Mouse (Mus musculus) spleen, postnatal 14 days (tissue): ENCODE data around the gene Tjp1.

Experiments
- DNase-seq, 2 experiments: peaks; one replicate each; pipeline ENCODE4 v3.0.0; 2021 to 2022; ENCODE audit warnings: low spot score in 2 of 2

The Tjp1 gene

DNA sequence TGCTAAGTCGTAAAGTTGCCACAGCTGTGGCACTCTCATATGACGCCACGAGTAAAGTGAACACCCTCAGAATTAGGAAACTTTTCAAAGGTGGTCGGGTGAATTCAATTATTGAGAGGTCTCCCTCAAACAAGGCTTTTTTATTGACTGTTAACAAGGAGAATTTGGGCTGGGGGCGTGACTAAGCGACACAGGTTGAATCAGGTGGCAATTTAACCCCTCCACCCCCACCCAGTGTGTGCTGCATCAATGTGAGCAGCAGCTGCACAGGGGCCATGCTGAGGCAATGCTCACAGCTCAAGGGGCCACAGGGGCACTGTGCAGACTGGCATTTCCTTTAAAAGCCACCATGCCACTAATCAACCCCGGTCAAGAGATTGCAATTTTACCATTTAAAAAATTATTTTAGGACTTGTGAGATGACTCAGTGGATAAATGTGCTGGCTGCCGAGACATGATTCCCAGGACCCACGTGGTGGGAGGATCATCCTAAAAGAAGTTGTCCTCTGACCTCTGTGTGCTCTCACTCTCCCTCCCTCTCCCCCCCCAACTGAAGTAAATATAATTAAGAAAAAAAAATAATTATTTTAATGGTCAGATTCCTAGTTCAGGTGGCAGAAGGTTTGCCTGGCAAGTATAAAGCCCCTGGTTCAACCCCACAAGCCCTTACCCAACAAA is 96.4 kb downstream of the Tjp1 start:
- DNase-seq: no peak

DNA sequence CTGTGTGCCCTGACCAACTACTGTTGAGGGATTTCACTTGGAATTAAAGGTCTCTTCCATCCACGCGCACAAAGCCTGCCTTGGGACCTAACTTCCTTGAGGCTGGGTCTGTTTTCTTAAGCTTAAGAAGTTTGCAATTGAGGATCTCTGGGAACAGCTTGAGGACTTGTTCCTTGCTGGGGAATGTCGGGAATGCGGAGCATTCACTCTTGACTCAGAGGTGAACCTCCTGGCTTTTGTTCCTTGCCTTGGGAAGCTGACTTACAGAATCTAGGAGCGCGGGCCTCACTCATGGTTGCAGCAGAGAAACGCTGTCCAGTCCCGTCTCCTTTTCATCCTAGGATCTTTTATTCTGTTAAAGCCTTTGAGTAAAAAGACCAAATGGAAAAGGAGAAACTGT is 97.2 kb downstream of the Tjp1 start:
- no peak for DNase-seq

DNA sequence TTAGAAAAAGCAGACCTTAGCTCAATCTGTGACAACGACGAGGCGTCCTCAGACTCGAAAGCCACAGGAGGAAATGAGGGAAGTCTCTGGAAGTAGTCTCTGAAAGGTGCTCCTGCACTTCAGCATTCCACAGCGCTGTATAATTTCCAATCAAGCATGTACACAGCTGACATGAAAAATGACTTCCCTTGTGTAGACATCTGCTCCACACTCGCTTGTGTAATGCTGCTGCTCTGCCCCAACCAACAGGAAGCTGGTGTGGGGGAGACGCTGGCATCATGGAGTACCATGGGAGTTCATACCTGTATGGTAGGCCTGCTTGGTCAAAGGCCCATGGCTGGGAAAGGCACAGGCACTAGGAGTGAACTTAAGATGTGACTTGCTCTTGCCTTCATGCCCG is 103.1 kb downstream of the Tjp1 start:
- DNase-seq: no peak

DNA sequence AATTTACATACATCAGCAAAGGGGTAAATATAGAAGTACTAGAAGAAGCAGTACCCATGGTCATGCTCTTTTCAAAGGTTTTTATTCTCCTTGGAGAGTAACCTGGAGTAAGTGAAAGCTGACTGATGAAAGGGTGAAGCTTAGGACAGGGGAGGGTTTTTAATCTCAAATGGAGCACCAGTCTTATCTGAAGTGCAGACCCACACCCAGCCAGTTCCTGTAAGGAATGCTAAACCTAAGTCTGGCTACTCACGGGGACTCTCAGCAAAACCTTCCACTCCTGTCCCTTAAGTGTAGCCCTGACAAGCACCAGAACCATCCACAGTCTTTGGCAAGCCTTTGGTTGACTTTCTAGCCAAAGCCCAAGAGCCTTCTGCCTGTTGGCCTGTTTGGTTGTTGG is 105.1 kb downstream of the Tjp1 start:
- DNase-seq: no peak

DNA sequence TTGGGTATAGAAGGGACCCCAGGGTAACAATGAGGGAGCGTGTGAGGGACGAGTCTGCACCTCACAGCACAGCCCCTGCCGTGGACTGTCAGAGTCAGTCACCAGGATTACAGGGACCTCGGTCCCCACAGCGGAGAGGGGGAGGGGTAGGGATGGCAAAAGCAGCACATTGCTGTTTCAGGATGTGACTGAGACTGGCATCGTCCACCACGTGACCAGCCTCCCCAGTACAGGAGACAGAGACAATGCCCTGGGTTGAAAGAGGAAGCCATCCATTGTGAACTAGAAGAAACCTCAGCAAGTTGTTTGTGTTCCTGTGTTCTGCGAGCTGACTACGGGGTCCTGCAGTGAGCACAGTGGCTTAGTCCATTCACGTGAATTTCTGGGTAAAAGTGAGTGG is 106.1 kb downstream of the Tjp1 start:
- no peak for DNase-seq

DNA sequence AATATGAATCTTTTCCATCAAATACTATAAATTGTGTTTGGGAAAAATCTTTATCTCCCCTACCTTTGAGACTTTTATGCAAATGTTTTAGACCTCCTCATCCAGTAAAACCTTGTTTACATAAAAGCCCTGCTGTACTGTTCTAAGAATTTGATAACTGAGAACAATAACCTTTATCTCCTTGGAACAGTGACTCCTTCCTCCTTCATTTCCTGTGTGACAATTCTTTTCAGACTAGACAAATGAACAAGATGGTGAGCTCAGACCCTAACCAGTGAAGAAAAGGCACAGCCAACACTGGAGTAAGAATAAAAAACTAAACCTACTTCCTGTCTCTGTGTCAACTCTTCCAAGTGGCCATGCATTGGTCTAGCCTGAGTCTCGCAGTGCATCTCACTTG is 107.7 kb downstream of the Tjp1 start:
- no peak for DNase-seq

DNA sequence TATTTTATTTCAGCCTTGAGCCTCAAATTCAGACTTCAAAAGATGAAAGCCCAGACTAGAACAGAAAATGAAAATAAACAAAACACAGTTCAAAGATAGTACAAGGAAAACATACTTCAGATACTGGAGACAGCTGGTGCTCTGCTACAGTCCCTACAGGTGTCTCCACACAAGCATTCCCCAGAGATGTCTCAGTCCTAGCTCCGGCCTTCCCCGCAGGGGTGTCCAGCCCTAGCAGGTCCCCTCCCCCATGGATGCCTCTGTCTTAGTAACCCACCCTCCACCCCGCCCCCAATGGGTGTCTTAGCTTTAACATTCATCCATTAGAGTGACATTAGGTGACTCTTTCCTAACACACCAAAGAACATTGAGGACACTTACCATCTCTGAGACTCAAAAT is 108.6 kb downstream of the Tjp1 start:
- no peak for DNase-seq

DNA sequence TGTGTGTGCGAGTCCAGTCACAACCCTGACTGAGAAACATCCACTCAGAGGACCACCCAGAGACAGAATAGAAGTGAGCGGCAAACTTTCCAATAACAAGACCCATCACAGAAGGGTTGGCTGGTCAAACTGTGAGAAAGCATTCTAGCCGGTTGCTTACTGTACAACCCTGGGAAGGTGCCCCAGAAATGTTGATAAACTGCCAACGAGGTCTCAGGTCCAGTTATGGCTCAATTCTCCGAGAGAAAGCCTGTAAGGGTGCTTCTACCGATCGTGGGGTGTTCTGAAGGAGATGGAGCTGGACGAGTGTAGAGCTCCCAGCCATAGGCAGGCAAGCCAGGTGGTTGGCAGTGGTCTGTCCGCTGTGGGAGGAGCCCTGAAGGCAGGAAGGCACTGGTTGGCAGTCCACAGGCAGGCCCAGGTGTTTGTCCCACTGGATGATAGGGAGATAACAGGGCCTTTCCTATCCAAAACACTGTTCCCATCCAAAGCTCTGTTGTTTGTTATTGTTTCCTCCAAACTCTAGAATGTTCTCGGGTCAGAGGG is 109.1 kb downstream of the Tjp1 start:
- DNase-seq: no peak

DNA sequence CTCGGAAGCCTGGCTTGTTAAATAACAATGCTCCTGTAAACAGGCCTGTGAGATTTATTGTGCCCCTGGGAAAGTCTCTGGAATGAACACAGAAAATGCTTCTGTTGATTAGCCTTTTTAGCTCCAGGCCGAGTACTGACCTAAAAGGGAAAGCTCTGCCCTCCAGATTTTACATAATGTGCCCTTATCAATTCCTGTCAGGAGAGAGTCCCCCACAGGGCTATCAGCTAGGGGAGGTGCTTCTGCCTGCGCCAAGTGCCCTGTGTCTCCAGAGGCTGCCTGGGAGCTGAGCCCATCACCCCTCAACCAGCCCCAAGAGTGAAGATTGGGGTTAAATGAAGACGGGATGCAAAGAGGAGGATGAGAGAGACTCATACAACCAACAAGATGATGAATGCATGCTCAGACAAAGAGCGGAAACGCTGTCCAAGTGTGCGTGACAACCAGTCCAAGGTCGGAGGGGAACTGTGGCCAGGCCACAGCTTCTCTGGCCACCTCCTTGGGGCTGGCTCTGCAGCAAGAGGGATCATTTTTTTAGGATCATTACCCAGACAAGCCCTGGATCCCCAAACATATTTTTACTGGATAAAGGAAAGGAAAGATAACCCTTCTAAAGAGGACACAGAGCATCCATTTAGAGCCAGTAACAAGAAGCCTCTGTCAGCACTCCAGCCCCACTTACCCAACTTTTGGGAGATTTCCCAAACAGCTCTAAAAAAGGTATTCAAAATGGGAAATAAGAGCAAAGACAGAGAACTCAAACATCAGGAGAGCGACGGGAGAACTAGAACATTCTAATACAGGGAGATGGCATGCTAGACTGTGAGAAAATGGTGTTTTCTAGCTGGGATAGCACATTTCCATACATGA is 110.1 kb downstream of the Tjp1 start:
- DNase-seq: no peak

DNA sequence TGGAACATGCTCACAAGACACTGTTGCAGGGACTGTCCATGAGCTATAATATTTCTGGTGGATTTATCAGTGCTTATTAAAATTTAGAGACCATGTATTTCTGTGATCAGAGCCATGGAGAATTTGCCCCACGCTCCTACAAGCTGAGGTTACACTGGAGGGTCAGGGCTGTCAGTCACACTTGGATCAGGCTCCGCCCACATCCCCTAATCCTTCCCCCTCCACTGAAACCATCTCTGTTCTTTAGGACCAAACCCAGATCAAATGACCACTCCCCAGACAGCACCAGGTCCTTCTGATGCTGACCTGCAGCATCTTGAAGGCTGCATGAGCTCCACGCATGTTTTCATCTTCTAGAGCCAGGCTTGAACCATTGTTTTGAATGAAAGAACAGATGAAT is 111.1 kb downstream of the Tjp1 start:
- no peak for DNase-seq

DNA sequence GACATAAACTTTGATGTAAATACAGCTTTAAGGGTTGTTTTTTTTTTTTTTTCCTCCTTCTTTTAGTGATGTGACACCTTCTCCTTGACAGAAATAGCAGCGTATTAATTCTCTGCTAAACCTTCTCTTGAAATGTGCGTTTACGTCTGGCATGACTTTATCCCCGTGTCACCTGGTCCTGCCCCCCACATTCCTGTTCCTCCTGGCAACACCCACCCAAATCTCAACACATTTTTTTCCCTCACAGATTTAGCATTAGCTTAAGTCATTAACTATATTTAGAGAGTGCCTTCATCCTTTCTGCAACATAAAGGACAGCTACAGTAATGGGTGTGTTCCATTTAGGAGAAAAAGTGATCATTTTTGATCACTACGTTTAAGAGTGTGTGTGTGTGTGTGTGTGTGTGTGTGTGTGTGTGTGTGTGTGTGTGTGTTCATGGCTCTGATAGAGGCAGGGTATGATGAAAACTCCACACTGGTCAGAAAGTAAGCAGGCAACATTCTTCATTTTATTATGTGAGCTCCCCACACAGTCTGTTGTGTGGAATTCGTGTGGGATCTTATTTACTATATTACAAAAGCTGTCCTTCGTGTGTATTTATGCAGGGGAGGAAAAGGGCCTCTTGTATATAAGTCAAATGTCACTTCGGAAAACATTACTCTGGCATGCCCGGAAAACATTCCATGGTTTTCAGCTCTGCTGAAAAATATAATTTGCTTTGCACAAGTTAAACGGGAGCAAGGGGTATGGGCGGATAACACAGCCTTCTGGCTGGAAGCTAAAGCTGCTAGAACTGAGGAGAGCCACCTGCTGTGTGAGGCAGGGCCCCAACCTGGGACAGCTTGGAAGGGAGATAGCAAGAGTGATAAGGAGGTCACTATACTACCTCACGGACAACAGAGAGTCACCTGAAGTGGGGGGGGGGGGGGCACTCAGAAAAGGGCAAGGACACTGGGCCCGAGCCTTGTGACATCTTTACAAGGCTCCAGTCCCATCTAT is 113.3 kb downstream of the Tjp1 start:
- no peak for DNase-seq

DNA sequence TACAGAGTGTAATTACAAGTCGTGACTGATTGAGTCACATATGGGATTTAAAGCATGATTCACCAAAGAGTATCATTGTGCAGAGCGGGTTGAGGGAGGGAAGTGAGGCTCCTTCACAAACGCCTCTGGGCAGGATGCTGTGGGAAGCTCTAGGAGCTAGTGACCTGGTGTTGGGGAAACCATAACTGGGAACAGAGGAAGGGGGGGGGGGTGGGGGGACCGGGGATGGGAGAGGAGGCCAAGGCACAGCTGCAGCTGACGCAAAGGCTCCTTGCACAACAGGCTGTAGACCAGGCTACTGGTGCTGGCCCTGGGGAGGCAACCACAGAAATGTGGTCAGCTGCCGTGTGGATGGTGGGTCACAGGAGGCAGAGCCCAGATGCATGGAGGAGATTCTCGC is 116.9 kb downstream of the Tjp1 start:
- no peak for DNase-seq

DNA sequence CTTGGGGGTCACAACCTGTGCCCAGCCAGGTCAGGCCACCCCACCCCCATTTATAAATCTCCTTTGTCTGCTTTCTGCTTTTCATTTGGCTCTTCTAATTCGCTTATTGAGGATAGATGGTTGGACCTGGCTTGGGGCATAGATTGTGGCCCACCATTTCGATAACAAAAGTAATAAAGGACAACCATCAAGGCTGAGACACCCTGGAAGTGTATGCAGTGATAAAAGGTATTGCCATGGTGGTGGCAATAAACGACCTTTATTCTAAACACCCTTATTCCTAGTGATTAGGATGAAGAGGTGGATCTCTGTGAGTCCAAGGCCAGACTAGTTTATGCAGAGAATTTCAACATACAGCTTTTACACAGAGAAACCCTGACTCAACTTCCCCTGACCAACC is 121.2 kb downstream of the Tjp1 start:
- no peak for DNase-seq

DNA sequence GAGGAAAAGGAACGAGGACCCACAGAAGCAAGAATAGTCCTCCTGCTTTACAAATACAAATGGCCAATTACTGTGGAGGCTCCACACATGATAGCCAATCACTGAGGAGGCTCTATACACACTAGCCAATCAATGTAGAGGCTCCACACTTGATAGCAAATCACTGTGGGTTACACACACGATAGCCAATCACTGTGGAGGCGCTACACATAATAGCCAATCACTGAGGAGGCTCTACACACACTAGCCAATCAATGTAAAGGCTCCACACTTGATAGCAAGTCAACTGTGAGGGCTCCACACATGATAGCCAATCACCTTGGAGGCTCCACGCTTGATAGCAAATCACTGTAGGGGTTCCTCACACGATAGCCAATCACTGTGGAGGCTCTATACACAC is 125.1 kb downstream of the Tjp1 start:
- DNase-seq: no peak

DNA sequence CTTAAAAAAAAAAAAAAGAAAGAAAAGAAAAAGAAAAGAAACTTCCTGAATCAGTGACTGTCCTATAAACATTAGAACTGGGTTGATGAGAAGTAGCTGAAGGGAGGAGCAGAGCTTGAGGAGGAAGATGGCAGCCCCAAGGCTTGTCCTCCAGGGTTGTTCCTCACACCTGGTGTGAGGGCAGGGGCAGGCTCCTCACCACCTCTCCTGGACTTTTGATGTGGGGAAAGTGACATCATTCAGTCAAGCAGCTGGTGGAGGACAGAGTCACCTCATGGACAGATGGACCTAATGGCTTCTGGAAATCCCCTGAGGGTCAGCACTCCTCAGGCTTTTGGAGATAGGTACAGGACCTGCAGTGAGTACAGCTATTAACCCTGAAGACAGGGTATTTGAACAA is 126.0 kb downstream of the Tjp1 start:
- DNase-seq: no peak

DNA sequence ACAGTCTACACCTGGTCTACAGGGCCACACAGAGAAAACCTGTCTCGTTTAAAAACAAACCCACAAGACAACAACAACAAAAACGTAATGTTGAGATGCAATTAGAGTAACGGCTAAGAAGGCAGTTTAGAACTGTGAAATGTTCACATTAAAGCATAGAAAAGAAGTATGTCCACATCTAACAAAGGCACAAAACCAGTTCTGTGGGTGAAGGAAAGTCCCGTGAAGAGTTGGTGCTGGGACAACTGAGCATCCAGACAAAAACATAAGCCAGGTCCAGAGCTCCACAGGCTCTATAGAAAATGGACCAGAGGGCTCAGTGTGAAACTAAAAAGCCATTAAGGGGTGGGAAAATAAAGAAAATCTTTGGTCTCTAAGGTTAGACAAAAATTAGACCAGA is 131.7 kb downstream of the Tjp1 start:
- no peak for DNase-seq

DNA sequence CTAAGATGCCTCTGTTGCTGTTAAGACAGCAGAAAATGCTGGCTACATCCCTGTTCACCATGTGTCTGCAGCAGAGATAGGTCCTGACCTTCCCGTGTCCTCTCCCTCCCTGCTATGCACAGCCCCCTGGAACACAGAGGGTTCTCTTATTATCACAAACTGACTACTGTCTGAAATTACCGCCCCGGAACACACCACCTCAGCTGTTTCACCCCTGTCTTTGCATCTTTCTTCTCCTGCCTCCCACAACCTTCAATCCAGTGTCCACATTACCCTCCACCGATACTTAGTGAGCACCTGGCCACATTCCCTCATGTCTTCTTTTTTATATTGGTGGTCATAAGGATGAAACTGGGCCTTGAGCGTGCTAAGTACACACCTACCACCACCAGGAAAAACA is 132.4 kb downstream of the Tjp1 start:
- DNase-seq: no peak

DNA sequence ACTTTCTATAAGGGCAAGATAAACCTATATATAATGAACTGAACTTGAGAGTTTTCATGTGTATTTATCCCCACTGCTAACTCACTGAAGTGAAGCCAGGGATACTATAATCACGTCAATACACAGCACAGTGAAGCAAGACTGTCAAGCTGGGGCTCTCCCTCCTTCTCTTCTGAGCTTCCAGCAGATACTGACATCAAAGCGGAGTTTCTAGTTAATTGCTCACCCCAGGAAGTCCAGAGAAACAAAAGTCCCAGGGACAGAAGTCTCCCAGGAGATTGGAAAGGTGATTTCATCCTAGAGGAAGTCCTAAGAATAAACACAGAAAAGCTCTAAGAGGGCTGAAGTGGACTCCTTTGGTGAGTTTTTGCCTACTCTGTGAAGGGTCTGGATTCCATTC is 132.9 kb downstream of the Tjp1 start:
- DNase-seq: no peak

DNA sequence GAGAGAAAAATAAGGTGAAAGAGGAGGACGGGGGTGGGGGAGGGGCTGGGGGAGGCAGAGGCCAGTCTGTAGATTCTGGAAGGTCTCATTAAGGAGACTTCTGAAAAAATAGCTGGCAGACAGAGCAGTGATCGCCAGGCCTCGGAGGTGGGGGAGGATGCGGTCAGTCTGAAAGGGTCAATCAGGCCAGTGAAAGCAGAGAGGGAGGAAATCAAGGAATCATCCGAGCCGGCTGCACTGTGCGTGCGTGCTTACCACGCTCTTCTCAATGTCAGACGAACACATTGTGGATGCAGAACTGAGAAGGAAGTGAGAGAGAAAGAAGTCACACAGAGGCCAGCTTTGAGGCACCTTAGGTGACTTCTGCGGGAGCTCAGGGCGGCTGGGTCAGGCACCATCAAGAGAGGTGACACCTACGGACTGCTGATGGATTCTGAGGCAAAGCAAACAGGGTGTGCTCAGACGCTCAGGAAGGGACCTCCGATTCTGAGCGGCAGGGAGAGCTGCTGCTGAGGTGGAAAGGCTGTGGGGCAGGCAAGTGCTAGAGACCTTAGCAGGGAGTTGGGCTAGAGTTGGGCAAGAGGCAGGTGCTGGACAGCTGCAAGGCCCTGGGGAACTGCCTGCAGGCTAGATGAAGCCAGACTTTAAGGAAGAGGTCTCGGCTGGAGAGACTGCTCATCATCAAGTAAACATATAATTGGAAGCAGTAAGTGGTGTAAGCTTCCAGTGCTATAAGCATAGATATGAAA is 133.7 kb downstream of the Tjp1 start:
- no peak for DNase-seq

DNA sequence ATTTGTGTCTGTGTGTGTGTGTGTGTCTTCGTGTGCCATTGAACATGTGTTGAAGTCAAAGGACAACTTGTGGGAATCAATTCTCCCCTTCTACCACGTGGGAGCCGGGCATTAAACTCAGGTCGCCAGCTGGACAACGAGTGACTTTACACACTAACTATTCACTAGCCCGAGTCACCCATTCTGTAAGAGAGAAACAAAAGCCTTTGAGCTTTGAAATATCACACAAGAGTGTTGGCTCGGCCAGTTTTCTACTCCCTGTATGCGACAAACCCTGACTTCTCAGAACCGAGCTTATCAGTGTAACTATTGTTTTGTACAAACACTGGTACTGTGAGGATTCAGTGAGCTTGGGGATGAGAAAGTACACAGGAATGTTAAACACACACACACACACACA is 134.6 kb downstream of the Tjp1 start:
- DNase-seq: no peak

DNA sequence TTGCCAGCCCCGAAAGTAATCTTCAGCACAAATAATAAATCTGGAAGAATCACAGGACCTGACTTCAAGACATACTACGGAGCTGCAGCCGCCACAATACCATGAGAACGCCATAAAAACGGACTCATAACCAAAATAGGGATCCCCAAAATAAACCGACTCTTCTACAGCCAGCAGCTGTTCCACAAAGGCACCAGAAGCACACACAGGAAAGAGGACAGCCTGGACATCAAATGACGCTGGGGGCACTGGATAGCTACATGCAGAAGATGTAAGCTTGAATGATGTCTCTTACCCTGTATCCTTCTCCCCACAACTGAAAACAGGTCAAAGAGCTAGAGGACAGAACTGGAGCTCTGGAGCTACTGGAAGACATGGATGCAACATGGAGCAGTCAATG is 138.0 kb downstream of the Tjp1 start:
- no peak for DNase-seq
